Mouse (Mus musculus): Measurements from ENCODE around the gene Slc37a2. TPM values are rescaled to one million over a fixed set of nuclear protein-coding genes. Genes with fewer than 3 reads are reported as not detected.

The Slc37a2 gene
- polyA plus RNA-seq, 1 experiment: 17.9 TPM

DNA sequence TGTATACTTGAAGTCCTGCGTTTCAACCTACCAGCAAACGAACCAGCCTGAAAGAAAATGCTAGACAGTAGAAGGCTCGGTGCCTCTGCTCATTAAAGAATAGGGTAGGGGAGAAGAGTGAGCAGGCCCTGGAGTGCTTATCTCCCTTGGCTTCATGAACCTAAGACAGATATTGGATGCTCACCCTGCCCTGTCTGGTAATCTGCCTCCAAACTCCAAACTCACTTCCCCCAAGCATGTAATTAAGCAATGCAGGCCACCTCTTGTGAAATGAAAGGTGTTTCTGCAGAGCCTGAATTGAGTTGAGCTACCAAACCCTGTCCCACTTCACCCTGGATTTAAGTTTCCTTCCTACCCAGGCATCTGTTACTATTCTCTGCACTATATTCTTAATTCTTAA lies 12.8 kb downstream of the Slc37a2 start:
- Histone ChIP-seq H3K36me3 (ENCODE audit: control insufficient read depth, insufficient read depth, low read length) (peaks cover 2% of the 10 kb centered on the region), H3K27ac (ENCODE audit: insufficient read depth, low read length) (no peak overlapping the region), H3K4me1 (ENCODE audit: control insufficient read depth, insufficient read depth, insufficient read length) (peaks cover 18% of the 10 kb centered on the region; the same call in 1 of the 2 replicates), H3K27me3 (ENCODE audit: control insufficient read depth, insufficient read depth, low read length) (no peaks in the 10 kb centered on the region), H3K4me3 (ENCODE audit: extremely low read depth, insufficient read depth, insufficient read length) (no peak overlapping the region)
- TF ChIP-seq POLR2A (IDR thresholded peaks at IDR 0.05; ENCODE audit: low read depth, low read length): no peak
- TF ChIP-seq CTCF (IDR thresholded peaks at IDR 0.05; ENCODE audit: extremely low read depth, insufficient read depth, insufficient read length, insufficient replicate concordance): no peak
- DNase-seq (ENCODE audit: low read depth in 1 of 2, low spot score in 2 of 2): no peak
- WGBS: 97% methylated on average over 3 of the region's 3 CpGs

DNA sequence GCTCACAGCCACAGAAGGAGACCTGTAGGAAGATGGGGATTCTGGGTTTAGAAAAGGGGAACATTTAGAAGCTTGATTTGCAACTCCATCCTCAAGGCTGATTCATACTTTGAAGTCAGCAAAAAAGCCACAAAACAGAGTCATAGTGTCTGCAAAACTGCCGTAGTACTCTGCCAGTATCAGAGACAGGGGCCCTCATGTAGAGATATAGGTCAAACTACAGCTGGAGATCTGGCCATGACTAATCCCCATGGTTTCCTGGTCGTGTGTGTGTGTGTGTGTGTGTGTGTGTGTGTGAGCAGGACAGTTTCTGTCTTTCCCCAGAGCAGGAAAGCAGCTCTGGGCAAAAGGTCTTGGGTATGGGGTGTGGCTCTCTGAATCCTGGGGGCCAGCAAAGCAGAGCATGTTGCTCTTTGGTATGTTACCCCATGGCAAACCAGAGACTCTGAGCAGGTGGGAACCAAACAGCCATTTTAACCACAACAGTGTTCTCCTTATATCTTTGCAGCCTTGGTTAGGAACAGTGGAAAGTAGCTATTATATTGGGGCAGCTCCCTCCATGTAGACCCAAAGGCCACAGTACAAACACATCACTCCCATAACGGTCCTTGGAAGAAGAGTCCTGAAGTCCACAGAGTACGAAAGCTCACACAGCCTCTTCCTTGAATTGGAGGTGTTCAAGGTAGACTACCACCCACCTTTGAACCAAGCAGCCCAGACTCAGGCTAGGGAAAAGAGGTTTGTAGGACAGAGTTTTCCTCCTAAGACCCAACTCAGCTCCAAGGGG lies 19.4 kb downstream of the Slc37a2 start:
- Histone ChIP-seq H3K36me3 (ENCODE audit: control insufficient read depth, insufficient read depth, low read length) (peaks cover 4% of the 10 kb centered on the region), H3K4me1 (ENCODE audit: control insufficient read depth, insufficient read depth, insufficient read length) (peaks cover 18% of the 10 kb centered on the region; the same call in 1 of the 2 replicates)
- WGBS: 46% methylated on average over 4 of the region's 4 CpGs

GRCm38 (mm10) chr9:37232201-37233195 lies 23.0 kb downstream of the Slc37a2 start:
- WGBS: 76% methylated on average over 22 of the region's 22 CpGs
- H3K36me3 ChIP-seq (ENCODE audit: control insufficient read depth, insufficient read depth, low read length): peaks cover 2% of the 10 kb centered on the region
- no peak for TF ChIP-seq POLR2A (IDR thresholded peaks at IDR 0.05; ENCODE audit: low read depth, low read length)
- TF ChIP-seq CTCF (IDR thresholded peaks at IDR 0.05; ENCODE audit: extremely low read depth, insufficient read depth, insufficient read length, insufficient replicate concordance): no peak
- peaks cover 28% of the 10 kb centered on the region for H3K4me1 ChIP-seq (ENCODE audit: control insufficient read depth, insufficient read depth, insufficient read length)
- DNase-seq (ENCODE audit: low read depth in 1 of 2, low spot score in 2 of 2): no peak
- no peak overlapping the region for H3K4me3 ChIP-seq (ENCODE audit: extremely low read depth, insufficient read depth, insufficient read length)
- H3K27ac ChIP-seq (ENCODE audit: insufficient read depth, low read length): peak overlapping the region; percentile 20; the same call in 1 of the 2 replicates
- no peaks in the 10 kb centered on the region for H3K27me3 ChIP-seq (ENCODE audit: control insufficient read depth, insufficient read depth, low read length)

More for the DNA sequence above, 19.4 kb downstream of the Slc37a2 start:
- H3K27ac ChIP-seq (ENCODE audit: insufficient read depth, low read length): no peak overlapping the region
- H3K4me3 ChIP-seq (ENCODE audit: extremely low read depth, insufficient read depth, insufficient read length): no peak overlapping the region
- no peaks in the 10 kb centered on the region for H3K27me3 ChIP-seq (ENCODE audit: control insufficient read depth, insufficient read depth, low read length)
- no peak for DNase-seq (ENCODE audit: low read depth in 1 of 2, low spot score in 2 of 2)
- TF ChIP-seq POLR2A (IDR thresholded peaks at IDR 0.05; ENCODE audit: low read depth, low read length) (no peak), CTCF (IDR thresholded peaks at IDR 0.05; ENCODE audit: extremely low read depth, insufficient read depth, insufficient read length, insufficient replicate concordance) (no peak)

GRCm38 (mm10) chr9:37230486-37231195 lies 24.9 kb downstream of the Slc37a2 start:
- 39% methylated on average over 9 of the region's 9 CpGs for WGBS
- no peak for TF ChIP-seq CTCF (IDR thresholded peaks at IDR 0.05; ENCODE audit: extremely low read depth, insufficient read depth, insufficient read length, insufficient replicate concordance)
- no peak for TF ChIP-seq POLR2A (IDR thresholded peaks at IDR 0.05; ENCODE audit: low read depth, low read length)
- Histone ChIP-seq H3K36me3 (ENCODE audit: control insufficient read depth, insufficient read depth, low read length) (peaks cover 2% of the 10 kb centered on the region), H3K27ac (ENCODE audit: insufficient read depth, low read length) (peak overlapping the region; percentile 78), H3K4me3 (ENCODE audit: extremely low read depth, insufficient read depth, insufficient read length) (no peak overlapping the region), H3K4me1 (ENCODE audit: control insufficient read depth, insufficient read depth, insufficient read length) (peaks cover 20% of the 10 kb centered on the region), H3K27me3 (ENCODE audit: control insufficient read depth, insufficient read depth, low read length) (no peaks in the 10 kb centered on the region)
- peak; percentile 29 to 55 for DNase-seq (ENCODE audit: low read depth in 1 of 2, low spot score in 2 of 2)

- Histone ChIP-seq H3K4me1 (ENCODE audit: control insufficient read depth, insufficient read depth, insufficient read length) (peaks cover 20% of the 10 kb centered on the region), H3K27me3 (ENCODE audit: control insufficient read depth, insufficient read depth, low read length) (no peaks in the 10 kb centered on the region), H3K36me3 (ENCODE audit: control insufficient read depth, insufficient read depth, low read length) (peaks cover 2% of the 10 kb centered on the region), H3K4me3 (ENCODE audit: extremely low read depth, insufficient read depth, insufficient read length) (no peak overlapping the region), H3K27ac (ENCODE audit: insufficient read depth, low read length) (peak overlapping the region; percentile 78)
- WGBS: 4% methylated on average over 1 of the region's 1 CpGs
- DNase-seq (ENCODE audit: low read depth in 1 of 2, low spot score in 2 of 2): peak in 1 of 2 experiments; percentile 47
- TF ChIP-seq POLR2A (IDR thresholded peaks at IDR 0.05; ENCODE audit: low read depth, low read length) (no peak), CTCF (IDR thresholded peaks at IDR 0.05; ENCODE audit: extremely low read depth, insufficient read depth, insufficient read length, insufficient replicate concordance) (peak; percentile 81; the same call in 1 of the 2 replicates)
These were observed 25.6 kb downstream of the Slc37a2 start for GRCm38 (mm10) chr9:37229880-37230325.

DNA sequence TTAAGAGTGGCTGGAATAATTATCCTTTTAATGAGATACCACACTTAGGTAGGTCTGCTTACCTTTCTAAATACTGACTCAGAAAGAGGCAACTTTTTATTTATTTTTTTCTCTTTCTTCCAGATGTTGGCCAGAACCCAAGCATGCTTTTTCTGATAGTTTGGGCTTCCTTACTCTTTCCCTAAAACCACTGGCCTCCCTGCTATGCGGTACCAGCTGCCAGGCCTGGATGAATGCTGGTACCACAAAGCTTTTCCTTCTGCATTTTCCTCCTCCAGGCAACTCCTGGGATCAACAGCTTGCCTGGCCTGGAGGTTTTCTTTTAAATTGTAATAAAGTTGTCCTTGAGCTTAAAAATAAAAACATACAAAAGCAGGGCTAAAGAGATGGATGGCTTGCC lies 30.0 kb downstream of the Slc37a2 start:
- TF ChIP-seq CTCF (IDR thresholded peaks at IDR 0.05; ENCODE audit: extremely low read depth, insufficient read depth, insufficient read length, insufficient replicate concordance): no peak
- no peak for TF ChIP-seq POLR2A (IDR thresholded peaks at IDR 0.05; ENCODE audit: low read depth, low read length)
- Histone ChIP-seq H3K4me3 (ENCODE audit: extremely low read depth, insufficient read depth, insufficient read length) (no peak overlapping the region), H3K27me3 (ENCODE audit: control insufficient read depth, insufficient read depth, low read length) (no peaks in the 10 kb centered on the region), H3K27ac (ENCODE audit: insufficient read depth, low read length) (no peak overlapping the region), H3K36me3 (ENCODE audit: control insufficient read depth, insufficient read depth, low read length) (no peaks in the 10 kb centered on the region), H3K4me1 (ENCODE audit: control insufficient read depth, insufficient read depth, insufficient read length) (peaks cover 6% of the 10 kb centered on the region)
- WGBS: 90% methylated on average over 1 of the region's 1 CpGs
- no peak for DNase-seq (ENCODE audit: low read depth in 1 of 2, low spot score in 2 of 2)
